Mouse (Mus musculus) cortical plate, adult 2 months (tissue): ENCODE measurements around the gene Tsga13. TPM values are rescaled to one million over a fixed set of nuclear protein-coding genes. Genes with fewer than 3 reads are reported as not detected.

Experiments used
- H3K27ac ChIP-seq: fragments of 200-500 bp; 2 replicates; pipeline ENCODE4 v1.5.1; 2012; ENCODE audit warnings: low read length, control low read depth, inconsistent platforms; ENCODE audit not compliant: insufficient read depth
- H3K4me1 ChIP-seq: fragments of 200-500 bp; 2 replicates; pipeline ENCODE4 v1.6.1; 2011; ENCODE audit warnings: low read length; ENCODE audit not compliant: control insufficient read depth, insufficient read depth
- H3K4me3 ChIP-seq: fragments of 200-500 bp; 2 replicates; pipeline ENCODE4 v1.5.1; 2011; ENCODE audit warnings: mild to moderate bottlenecking, low read length, control low read depth; ENCODE audit not compliant: insufficient read depth
- CTCF ChIP-seq: fragments of 200-500 bp; IDR thresholded peaks from 2 replicates; pipeline ENCODE4 v1.5.1; 2011; ENCODE audit warnings: mild to moderate bottlenecking, control low read depth, low read length; ENCODE audit not compliant: insufficient read depth; ENCODE audit errors: extremely low read depth
- POLR2A ChIP-seq: fragments of 200-500 bp; IDR thresholded peaks from 2 replicates; pipeline ENCODE4 v1.6.1; 2011; ENCODE audit warnings: mild to moderate bottlenecking, low read length, control low read depth; ENCODE audit not compliant: insufficient read depth; ENCODE audit errors: extremely low read depth
- polyA plus RNA-seq: library from polyadenylated mRNA; depleted of rRNA; stranded (reverse); fragments of >200 nt; gene quantifications from 2 replicates; pipeline ENCODE4 v1.2.3, GENCODE M21; 2012; rRNA removed

The Tsga13 gene
- 0.21 and 0.40 TPM in 2 replicates for polyA plus RNA-seq

DNA sequence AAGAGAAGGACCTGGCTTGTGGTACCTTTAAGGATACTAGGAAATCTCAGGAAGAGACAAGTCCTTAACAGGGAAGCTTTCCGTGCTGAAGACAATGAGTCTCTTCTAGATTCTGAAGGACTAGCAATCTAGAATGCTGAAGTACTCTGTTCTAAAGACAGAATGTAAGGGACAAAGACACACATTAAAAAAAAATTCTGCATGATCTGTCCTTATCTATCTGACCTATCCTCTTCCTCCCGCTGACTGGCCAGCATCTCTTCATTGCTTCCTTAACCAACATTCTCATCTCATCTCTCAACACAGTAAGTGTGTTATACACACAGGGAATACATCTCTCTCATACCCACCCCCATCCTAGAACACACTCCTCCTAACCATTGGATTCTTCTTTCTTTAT lies at the start of gene Tsga13:
TSS of gene Tsga13 (minus strand) at position 101 of the 400 bp plus-strand sequence.
- TF ChIP-seq CTCF, result no peak
- no peak for TF ChIP-seq POLR2A
- Histone ChIP-seq H3K4me3 (no peak within 1 kb of the TSS), H3K27ac (no peak within 1 kb of the TSS), H3K4me1 (no peaks in the 10 kb centered on the region)

DNA sequence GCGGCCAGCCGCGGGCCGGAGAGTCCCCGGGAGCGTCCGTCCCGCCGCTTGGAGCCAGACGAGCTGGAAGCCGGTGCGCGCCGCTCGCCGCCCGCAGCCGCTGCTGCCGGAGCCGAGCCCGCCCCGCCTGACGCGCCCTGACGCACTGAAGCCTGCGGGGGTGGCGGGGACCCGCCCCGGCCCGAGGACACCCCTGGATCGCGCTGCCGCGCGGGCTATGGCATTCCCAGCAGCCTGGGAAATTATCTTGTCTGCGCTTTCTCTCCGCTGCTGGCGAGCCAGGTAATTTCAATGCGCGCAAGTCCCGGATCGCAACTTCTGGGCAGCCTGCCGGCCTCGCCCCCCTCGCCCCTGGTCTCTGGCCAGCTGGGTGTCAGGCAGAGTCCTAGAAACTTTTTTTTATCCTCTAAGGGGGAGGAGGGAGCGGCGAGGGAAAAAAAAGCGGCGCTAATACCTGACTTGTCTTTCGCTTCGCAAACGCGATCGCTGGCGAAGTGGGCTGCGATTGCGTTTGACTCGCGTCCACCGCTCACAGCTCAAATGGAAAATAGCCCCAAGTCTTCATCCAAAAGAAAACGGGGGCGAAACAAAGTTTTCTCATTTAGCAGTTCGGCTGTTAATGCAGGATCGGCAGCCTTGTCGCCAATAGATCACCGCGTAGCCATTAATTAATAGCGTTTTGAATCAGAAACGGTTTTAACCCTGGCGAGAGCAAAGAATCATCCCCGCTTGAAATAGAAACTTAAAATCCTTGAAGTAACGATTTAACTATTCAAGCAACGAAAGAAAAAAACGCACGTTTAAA lies 43.6 kb upstream of the Tsga13 start, which contains the start of gene Klf14:
TSS of gene Klf14 (minus strand) at position 343 of the 805 bp plus-strand sequence.
- peak within 1 kb of the TSS; percentile 17 for H3K4me3 ChIP-seq
- no peak for TF ChIP-seq POLR2A
- no peak within 1 kb of the TSS for H3K27ac ChIP-seq
- H3K4me1 ChIP-seq, result no peaks in the 10 kb centered on the region

DNA sequence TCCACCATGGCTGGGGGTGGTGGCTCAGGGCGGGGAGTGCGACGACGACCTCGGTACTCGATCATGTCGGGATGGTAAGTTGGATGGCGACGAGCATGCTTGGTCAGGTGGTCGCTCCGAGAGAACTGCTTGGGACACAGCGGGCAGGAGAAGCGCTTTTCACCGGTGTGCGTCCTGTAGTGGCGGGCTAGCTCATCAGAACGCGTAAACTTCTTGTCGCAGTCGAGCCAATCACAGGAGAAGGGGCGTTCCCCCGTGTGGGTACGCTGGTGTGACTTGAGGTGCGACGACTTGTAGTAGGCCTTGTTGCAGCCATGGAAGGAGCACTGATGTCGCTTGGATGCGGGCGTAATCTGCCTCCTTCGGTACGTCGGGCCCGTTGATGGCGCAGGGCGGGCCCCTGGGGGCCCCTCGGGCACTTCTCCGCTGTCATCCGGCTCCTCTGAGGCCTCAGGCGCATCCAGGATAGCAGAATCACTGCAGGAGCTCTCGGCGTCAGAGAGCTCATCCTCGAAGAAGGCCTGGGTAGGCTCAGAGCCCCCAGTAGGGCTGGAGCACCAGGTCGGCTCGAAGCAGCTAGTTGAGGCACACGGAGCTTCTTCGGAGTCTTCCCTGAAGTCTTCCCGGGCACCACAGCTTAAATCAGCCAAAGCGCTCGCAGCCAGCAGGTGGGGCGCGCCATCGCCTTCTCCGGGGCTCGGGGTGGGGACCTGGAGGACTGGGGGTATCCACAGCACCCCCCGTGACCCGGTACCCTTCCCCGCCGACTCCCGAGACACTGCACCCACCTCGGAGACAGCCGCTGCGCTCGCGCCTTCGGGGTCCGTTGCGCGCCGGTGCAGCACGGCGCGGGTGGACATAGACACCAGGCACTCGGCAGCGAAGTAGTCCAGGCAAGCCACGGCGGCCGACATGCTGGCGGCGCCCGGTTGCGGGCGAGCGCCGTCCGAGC lies 42.7 kb upstream of the Tsga13 start:
- H3K4me1 ChIP-seq, result no peaks in the 10 kb centered on the region
- TF ChIP-seq CTCF, result no peak
- H3K4me3 ChIP-seq, result peak overlapping the region; percentile 17; the same call in 1 of the 2 replicates
- H3K27ac ChIP-seq, result no peak overlapping the region

DNA sequence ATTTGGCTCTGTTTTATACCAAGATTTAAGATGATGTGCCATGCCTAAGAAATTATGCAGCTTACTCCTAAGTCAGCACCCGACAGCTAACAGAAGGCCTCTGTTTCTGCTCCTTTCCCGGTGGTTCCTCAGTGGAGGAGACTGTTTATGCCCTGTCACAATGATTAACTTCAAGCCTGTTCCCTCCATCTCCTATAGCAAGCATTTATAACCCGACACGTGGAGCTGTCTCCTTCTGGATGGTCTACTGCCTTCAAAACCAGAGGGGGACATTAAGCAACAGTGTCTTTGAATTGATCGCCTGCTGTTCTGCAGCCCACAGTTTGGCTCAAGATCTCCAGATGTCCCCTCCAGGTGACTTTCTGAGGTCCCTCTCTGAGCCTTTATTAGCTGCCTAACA lies 23.9 kb upstream of the Tsga13 start:
- Histone ChIP-seq H3K4me3 (no peak overlapping the region), H3K4me1 (no peaks in the 10 kb centered on the region), H3K27ac (no peak overlapping the region)
- no peak for TF ChIP-seq POLR2A
- no peak for TF ChIP-seq CTCF

DNA sequence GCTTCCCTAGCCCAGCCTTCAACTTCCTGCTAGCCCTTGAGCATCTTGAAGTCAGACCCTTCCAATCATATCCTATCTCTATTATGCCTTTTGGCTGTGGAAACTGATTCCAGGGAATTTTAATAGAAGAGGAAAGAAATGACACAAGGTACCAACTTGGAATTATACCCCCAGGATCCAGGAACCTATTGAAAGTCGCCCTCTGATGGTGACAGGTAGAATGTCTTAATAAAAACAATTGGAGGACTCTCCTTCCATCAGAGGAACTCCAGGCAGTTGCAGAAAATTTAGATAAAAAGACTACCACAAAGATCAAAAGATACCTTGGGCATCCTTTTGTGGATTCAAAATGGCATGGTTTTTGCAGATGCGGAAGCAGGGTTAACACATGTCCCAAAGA lies 7.4 kb upstream of the Tsga13 start:
- Histone ChIP-seq H3K27ac (no peak overlapping the region), H3K4me1 (peaks cover 1% of the 10 kb centered on the region; the same call in 1 of the 2 replicates), H3K4me3 (no peak overlapping the region)
- TF ChIP-seq CTCF (no peak), POLR2A (no peak)

DNA sequence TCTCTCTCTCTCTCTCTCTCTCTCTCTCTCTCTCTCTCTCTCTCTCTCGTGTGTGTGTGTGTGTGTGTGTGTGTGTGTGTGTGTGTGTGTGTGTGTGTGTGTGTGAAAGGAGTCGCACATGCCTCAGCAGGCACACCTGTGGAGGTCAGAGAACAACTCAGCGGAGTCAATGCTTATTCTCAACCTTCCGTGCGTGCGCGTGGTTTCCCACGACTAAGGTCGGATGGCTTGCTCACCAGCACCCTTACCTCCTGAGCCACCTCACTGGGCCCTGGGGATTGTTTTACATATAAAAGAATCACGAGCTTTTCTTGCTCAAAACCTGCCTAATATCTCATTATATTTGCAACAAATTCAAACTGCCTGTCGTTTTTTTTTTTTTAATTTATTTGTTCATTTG lies 6.5 kb upstream of the Tsga13 start:
- Histone ChIP-seq H3K27ac (no peak overlapping the region), H3K4me1 (peaks cover 1% of the 10 kb centered on the region; the same call in 1 of the 2 replicates), H3K4me3 (no peak overlapping the region; the same call in 1 of the 2 replicates)
- TF ChIP-seq POLR2A (no peak), CTCF (no peak)

DNA sequence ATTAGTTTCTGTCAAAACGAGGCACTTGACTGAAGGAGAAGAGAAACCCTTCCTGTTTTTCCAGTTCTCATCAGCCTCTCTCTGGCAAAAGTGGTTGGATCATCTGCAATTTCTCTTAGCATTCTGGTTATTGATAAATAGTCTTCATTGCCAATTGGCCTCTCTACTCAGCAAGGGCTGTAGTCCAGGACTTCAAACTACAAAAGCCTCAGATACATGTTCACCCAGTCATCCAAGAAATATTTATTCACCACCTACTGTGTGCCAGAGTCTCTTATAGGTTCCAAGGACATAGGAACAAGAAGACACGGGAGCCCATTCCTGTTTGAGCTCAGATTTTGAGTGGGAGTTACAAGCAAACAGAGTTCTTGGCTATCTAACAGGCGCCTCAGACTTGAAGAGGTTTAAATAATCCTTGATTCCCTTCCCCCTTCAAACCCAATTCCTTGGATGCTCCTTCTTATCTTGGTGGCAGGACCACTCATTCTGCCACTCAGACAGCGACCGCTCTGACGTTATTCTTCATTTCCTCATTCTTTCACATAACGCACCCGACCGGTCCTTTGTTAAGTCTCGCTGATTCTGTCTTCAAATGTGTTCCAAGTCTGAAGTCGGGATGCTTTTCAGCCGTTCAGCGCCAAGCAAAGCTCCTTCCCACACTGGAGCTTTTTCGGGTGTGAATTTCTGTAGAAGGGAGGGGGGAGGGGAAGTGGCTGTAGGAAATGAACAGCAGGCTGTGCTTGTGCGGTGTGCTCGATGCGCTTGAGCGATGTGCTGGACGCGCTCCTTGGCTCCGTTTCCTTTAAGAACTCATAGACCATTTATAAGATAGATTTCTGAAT lies 5.7 kb upstream of the Tsga13 start:
- no peak for TF ChIP-seq POLR2A

DNA sequence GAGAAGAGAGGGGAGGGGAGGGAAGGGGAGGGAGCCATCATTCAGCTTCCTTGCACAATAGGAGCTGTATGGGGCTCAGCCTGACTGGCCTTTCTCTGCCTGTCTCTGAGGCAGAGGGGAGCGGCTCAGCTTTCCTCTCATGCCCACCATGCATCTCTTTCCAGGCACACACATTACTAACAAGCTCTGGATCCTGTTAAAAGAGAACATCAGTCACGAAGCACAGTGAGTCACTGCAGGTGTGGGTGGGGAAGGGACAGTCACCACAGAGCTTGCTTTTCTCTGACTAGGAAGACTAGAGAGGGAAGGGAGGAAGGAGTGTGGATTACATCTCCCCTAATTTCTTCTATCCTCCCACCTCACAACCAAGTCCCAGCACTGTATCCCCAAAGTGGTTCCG lies 7.4 kb downstream of the Tsga13 start:
- H3K4me3 ChIP-seq, result no peak overlapping the region
- peaks cover 1% of the 10 kb centered on the region; the same call in 1 of the 2 replicates for H3K4me1 ChIP-seq
- H3K27ac ChIP-seq, result no peak overlapping the region
- peak; percentile 65 for TF ChIP-seq POLR2A
- TF ChIP-seq CTCF, result no peak

More for the DNA sequence above, 5.7 kb upstream of the Tsga13 start:
- no peak overlapping the region for H3K27ac ChIP-seq
- peak overlapping the region; percentile 19 for H3K4me3 ChIP-seq
- peaks cover 1% of the 10 kb centered on the region; the same call in 1 of the 2 replicates for H3K4me1 ChIP-seq

DNA sequence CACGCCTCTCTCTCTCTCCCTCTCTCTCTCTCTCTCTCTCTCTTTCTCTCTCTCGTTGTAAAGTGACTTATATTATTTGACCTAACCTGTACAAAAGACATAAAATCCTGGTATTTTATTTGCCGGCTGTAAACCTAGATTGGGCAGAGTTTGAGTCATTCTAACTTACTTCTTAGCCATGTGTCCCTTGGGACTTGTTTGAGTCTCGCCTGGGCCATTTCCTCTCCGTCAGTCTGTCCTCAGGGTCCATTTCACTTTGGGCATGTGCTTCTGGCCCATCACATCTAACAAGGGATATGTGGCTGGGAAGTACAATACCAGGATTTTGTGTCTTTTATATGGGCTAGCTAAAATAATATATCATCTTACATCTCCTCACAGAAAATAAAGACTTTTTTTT lies 10.5 kb downstream of the Tsga13 start:
- Histone ChIP-seq H3K4me3 (no peak overlapping the region), H3K4me1 (peaks cover 1% of the 10 kb centered on the region; the same call in 1 of the 2 replicates), H3K27ac (no peak overlapping the region)
- TF ChIP-seq POLR2A, result no peak
- no peak for TF ChIP-seq CTCF

DNA sequence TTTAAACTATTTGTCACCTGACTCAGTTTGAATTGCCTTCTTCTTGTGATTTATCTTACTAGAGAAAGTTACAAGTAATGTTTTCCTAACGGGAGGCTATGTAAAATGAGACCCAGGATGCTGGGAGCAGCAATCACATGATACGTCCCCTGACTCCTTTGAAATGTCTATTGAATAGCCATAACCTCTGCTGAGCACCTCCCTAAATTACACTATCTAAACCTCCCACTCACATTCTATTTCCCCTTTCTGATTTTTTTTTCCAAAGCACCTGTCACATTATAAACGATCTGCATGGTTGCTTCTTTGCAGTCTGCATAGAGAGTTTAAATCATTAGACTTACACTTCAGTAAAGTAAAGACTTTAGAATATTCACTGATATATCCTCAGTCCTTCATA lies 11.3 kb downstream of the Tsga13 start:
- TF ChIP-seq CTCF (no peak), POLR2A (no peak)
- no peak overlapping the region for H3K27ac ChIP-seq
- H3K4me3 ChIP-seq, result no peak overlapping the region
- peaks cover 1% of the 10 kb centered on the region; the same call in 1 of the 2 replicates for H3K4me1 ChIP-seq
